Mouse (Mus musculus) heart, adult 9 months (tissue): Measurements from ENCODE around the gene Crhr2.

Source experiments
- DNase-seq, 2 experiments: peaks; one replicate each; pipeline ENCODE4 v3.0.0; 2022; ENCODE audit warnings: low spot score in 2 of 2

The Crhr2 gene

DNA sequence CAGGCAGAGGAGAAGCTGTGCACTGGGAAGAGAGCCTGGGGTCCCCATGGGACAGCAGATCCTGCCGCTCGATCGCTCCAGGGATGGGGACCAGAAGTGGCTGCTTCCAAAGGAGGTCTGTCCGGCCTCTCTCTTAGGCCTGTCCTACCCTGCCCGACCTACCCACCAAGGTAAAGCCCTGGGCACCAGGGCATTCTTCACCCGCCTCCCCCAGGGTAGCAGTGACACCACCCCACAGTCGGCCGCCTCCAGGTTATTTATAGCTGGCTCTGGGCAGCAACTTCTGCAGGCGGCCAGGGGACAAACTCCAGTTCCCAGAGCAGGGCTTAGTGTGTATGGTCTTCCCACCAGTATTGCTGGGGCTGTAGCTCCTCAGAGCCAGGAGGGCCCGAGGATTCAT, at the start of gene Crhr2:
TSS of gene Crhr2 (minus strand) at position 223 of the 400 bp plus-strand sequence.
- DNase-seq = peak; percentile 35 to 59

DNA sequence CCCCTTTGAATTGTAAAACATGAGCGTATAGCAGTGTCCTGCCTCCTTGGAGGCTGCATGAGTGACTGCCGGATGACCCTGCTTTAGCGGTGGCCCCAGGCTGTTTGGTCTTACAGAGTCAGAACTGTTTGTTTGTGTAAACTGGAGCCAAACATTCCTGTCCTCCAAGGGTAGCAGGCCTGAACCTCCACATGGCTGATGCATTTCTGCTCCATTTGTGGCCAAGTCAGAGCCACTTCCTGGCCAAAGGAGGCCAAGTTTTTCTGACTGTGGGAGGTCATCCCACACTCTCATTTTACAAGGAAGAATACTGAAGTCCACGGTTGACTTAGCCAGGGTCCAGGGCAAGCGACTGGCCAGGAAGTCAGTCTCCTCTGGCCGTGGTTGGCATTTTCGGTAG, 46.7 kb upstream of the Crhr2 start:
- DNase-seq = peak; percentile 69 to 71

DNA sequence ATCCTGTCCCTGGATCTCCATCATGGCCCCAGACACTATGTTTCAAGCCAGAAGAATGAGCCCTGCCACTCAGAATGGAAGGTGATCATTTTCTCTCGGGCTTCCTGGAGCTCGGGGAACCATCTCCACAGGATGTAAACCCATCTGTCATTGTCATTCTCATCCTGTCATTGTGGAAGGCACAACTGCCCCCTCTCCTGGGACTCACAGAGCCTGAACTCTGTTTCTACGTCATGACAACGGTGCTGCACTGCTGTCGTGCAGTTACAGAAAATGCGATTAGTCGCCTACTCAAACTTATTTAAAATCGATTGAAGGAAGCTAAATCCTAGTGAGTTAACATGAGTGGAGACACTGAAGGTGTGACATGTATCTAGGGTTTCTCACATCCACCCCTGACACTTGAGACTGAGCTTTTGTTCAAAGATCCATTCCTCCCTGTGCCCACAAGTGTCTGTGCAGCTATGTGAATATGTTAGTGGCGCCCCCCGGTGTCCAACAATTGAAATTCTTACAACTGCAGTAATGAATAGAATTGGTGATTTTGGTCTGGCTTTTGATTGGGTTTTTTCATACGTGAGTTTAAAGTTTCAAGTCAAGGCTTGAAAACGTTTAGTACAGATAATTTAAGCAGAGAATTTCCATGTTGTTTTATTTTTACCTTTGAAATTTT, 44.4 kb upstream of the Crhr2 start:
- DNase-seq = no peak

DNA sequence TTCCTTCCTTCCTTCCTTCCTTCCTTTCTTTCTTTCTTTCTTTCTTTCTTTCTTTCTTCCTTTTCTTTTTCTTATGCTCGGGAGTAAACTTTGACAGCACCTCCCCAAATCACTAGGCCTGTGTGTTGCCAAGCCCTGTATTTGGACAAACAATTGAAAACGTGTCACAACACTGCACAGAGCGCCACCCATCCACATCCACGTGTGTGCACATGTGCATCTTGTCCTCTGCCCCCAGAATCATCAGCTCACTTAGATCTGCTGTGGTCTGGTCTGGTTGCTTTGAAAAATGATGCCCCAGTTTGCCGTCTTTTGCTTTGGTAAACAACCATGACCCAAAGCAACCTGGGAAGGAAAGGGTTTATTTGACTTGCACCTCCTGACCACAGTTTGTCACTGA, 43.1 kb upstream of the Crhr2 start:
- peak; percentile 52 to 60 for DNase-seq

DNA sequence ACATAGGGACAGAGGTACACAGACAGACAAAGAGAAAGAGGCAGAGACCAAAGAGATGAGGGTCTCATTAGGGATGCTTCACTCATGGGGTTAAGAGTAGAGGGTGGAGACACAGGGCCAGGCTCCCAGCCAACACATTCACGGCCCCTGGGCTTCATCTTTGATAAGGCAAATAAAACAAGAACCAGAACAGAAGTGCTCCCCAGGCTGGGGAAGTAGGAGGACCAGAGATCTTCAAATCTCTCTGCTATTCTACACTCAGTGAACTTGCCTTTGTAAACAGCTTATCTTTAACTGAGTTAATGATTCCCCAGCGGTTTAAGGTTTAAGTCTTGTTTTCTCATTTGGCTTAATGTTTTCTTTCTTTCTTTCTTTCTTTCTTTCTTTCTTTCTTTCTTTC, 42.6 kb upstream of the Crhr2 start:
- DNase-seq = peak in 1 of 2 experiments; percentile 36

DNA sequence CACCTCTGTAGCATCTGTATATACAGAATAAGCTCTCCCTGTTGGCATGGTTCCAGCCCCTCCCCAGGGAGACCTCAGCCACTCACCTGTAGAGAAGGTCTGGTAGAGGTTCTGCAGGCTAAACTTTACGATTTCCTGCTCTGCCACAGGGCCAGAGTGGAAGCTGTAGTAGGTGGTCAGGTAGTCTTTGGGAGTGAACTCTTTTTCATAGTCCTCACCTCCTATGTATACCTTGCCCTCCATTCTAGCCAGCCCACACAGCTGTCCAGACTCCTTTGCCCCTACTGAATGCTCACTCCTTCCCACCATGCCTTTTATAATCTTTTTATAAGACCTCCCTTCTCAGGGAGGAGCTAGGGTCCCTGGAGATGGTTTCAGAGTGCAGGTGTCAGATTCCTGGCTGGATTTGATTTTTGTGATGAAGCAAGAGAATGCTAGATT, 41.9 kb upstream of the Crhr2 start, which contains the start of gene Inmt:
TSS of gene Inmt (minus strand) at position 303 of the 441 bp plus-strand sequence.
- DNase-seq = peak; percentile 27 to 47

DNA sequence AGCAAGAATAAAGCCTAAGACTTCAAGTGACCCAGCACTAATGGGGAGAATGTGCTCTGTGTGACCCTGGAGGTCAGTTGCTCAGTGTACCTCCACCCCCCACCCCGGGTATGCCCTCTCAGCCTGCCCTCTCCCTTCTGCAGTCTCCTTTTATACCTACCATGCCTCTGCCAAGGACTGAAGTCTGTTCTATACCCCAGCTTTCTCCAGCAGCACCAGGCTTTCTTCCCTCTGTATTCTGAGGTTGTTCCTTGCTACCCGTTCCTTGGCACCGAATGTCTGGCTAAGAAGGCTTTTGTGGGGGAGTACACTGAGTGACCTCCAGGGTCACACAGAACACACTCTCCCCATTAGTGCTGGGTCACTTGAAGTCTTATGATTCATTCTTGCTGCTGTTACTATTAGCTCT, 41.1 kb upstream of the Crhr2 start:
- DNase-seq = no peak

DNA sequence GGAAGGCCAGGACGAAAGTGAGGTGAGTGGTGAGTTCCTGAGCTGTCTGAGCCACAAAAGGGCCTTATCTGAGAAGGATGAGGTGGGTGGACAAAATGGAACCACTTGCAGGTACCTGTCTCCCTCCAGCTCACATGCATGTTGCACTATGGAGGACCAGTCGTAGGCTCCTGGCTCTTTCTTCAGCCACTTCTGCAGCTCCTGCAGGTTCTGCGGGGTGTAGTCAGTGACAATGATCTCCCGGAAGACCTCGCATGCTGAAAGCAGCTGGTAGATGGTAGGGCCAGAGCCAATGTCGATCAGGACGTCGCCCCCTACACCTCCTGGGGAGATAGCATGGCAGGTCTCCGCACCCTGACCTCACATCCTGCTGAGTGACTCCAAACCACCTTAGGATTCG, 40.4 kb upstream of the Crhr2 start:
- DNase-seq = no peak

DNA sequence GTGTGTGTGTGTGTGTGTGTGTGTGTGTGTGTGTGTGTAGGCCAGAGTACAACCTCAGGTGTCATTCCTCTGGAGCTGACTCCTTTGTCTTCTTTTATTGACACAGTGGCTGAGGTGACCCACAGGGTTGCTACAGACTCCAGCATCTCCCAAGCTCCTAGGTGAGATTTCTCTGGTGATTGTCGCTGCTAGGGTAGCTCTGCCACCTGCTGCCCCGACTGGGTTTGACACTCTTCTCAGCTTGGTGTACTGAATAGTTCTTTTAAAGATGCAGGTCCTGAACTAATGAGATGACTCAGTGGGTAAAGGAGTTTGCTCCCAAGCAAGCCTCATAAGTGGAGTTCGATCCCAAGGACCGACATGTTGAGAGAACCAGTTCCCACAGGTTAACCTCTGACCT, 38.8 kb upstream of the Crhr2 start:
- DNase-seq = no peak

DNA sequence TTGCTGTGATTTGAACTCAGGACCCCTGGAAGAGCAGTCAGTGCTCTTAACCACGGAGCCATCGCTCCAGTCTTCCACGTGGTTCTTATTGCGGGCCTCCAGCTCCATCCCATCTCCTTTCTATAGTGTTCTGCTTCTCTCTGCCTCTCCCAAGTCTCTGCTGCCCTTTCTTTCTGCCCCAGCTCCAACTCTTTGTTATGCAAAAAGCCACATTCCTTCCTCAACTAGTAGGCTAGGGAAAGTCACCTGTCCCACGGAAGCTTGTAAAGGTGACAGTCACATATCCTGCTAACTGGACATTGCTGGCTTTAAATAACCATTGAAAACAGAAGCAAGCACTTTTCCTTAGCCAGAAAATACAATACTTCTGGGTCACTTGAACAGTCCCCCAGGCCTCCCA, 37.0 kb upstream of the Crhr2 start:
- DNase-seq = no peak

DNA sequence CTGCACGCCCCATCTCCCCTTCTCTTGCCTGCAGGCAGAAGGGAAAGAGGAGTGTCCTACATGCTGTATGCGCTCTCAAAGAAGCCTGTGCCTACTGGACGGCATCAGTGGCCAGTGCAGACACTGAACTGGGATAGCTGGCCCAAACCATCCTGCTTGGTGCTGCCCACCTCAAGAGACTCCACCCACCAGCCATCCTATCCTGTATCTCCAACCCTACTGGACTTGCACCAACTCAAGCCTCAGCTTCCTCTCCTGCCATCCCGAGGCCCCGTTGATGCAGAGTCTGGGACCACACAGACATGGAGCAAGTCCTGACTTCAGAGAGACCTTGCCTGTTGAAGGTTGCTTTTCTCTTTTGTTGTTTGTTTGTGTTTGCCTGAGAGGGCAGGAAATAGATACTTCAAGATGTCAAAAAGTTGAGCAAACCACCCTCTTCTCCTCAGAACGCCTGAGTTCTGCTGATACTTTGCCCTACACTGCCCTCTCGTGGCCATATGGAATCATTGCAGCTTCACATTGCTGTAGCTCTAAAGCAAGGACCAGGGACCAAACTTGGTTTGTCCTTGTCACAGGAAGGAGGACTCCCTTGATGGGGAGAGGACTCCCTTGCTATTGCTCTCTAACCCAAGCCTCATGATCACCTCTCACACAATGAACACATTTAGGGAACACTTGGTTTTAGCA, 34.1 kb upstream of the Crhr2 start:
- DNase-seq = peak; percentile 67 to 77

DNA sequence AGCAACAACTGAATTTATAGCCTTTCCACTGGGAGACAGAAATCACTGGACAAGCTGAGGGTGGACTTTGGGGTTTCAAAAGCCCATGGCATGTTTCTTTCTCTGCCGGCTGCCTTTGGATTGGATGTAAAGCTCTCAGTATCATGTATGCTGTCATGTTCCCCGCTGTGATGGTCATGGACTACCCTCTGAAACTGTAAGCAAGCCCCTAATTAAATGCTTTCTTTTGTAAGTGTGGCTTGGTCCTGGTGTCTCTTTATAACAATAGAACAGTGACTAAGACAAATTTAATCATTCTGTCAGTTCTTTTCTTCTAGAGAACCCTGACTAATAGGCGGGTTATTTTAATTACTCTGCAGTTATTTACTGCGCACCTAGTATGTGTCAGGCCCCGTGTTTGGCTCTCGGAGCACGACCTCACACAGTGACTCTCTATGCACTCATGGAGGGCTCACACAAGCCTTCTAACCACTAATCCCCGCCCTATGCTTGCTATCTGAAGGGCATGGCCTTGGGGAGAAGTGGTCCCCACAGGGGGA, 30.3 kb upstream of the Crhr2 start:
- no peak for DNase-seq

DNA sequence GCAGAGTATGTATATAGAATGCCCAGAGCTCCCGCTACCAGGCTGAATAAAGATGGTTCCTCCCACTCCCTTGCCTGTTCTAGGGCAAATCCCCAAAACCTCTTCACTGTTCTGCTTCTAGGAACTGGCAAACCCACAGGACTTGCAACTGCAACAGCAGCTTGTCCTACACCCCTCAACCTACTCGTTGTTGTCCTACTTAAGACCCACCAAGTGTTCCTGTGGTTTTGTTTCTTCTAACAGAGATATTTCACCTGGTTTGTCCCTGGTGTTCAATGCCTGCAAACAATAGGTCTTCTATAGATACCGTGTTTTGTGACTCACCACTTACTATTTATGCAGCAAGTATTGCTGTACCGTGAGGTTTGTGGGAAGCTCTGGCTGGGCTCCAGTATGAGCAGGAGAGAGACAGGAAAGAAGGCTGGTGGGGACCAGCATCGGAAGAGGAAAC, 28.5 kb upstream of the Crhr2 start:
- DNase-seq = no peak

DNA sequence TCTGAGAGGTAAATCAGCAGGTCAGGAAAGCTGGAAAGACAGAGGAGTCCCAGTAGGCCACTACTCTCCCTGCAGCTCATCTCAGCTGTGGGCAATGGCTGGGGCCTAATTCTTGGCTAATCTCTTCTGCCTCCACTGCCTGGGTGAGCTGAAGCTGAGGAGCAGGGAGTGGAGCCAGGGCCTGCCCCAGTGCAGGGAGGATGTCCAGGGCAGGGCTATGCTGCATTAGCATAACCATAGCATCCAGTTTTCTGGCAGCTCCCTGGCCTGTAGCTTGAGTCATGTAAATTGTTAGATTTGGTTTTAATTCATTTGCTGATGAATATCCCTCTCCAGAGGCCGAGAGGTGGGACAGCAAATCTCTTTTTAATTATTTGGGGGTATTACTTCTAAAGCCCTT, 26.4 kb upstream of the Crhr2 start:
- no peak for DNase-seq

DNA sequence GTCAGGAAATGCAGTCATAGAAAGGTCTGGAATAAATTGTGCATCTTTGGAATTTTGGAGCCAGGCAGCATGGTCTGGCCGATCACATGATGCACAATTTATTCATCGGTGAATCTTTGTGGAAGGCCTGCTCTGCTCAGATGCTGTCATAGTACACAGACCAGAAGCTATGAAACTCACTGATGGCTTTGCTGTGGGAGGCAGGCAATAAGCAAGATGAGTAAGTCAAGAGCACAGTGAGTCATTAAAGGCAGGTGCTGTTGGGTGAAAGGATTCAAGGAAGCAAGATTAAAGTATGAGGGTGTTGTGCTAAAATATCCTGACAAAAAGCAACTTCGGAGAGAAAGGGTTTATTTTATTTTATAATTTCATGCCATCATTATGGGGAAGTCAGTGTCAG, 19.4 kb upstream of the Crhr2 start:
- no peak for DNase-seq

DNA sequence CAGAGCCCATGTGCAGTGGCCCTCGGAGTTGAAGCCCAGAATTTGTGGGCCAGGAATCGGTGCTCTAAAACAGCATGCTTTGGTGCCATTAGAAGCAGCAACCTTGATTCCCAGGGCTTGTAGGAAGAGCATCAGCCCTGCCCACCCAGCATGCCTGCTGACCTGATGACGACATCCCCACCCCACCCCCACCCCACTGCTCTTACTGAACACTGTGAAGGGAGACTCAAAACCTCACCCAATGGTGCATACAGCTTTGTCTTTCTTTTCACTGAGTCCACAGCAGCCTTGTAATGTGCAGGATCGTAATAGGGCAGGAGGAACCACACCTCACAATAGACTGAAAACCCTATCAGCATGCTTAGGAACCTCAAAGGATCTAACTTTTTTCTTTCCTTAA, 13.3 kb upstream of the Crhr2 start:
- no peak for DNase-seq

DNA sequence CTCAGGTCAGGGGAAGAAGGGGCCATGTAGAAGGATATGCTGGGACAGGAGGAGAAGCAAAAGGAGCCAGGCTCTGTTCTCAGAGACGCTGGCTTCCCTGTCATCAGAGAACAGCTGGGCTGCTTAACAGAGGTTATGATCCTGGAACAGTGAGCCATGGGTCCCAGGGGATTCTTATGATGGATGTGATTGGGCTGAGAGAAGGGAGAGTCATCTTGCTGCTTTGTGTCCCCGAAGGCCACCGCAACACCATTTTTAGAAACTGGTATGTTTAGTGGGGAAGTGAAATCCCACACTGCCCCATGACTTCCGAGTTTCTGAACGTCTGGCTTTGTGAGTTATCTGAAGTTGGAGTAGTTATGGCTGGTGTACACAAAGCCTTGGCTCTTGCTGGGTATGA, 12.5 kb upstream of the Crhr2 start:
- DNase-seq = peak; percentile 66 to 69

DNA sequence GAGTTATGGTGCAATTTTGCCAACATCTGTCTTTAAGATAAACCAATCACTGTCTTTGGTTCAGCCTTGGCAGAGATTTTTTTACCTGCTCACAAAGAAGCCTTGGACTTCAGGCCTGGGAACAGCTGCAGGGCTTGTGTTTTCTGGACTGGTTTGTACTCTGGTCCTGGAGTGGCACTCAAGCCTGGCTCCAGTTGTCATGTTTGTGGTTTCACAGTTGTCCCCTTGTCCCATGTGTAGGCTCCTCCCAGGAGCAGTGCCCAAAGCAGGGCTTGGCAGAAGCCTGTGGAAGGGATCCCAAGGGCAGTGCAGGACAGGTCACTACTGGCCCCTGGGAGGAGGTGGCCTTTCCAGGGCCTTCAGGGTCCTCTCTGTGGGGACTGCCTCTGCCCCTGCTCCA, 5.5 kb upstream of the Crhr2 start:
- DNase-seq = peak; percentile 39 to 47

DNA sequence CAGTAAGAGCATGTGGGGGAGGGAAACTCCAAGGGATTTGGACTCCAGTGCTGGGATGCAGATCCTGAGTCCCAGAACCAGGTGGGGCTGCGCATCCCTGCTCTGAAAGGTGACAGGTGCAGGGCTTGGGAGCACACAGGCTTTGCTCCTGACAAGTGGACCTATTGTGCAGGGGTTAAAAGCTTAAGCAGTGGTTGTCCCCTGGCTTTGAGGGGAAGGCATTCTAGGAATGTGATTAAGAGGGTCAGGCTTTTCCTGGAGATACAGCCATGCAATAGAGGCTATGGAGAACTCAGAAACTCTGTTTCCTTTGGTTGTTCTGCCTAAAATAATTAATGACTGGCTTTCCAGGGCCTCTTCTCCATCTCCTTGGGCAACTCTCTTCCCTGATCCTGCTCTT, 609 bp upstream of the Crhr2 start:
- DNase-seq = no peak

DNA sequence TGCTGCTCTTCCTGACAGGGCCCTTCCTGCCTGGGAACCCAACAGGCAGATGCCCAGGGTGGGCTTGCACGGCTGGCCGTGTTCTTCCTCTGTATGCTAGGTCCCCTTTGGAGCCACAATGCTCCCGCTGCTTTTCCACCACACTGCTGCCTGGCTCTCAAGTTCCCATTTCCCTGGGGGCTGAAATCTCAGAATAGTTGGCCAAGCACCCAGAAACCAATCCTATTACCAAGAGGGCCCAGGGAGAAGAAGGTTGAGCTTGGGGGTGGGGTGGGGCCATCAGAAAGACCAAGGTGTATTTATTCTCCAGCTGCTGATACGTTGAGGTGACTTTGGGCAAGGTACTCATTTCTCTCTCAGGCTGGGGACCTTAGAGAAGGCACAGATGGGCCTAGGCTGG, 1.5 kb downstream of the Crhr2 start:
- DNase-seq = no peak

DNA sequence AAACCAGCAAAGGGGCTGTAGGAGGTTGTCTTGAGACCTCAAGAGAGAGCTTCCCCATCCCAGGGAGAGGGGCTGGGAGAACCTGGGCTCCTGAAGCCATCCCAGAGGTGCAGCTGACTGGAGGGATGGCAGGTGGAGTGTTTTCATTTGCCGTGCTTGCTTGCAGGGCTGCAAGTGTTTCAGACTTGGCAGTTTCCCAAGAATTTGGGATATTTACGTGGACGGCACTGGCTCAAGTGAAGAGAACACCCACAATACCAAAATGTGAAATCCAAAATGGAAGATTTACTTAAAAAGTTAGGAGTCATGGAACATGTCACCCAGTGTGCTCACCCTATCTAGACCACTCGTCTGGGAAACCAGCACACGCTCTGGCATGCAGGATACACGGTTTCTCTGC, 2.2 kb downstream of the Crhr2 start:
- peak in 1 of 2 experiments; percentile 23 for DNase-seq

DNA sequence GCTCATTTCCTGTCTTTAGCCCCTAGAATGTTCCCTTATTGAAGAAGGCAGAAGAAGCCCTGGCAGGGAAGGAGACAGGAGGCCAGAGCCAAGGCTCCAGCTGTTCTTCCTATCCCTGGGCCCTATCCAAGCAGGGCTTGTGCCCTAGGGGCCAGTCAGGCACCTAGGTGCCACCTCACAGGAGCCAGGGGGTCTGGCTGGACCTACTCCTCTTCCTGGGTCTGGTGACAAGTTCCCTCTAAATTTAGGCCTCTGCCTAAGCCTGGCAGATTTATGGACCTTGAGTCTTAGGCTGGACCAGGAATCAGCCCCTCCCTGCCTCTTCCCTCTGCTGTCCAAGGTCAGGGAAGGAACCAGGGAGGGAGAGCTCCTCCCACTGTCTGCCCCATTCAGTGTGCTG, 4.4 kb downstream of the Crhr2 start:
- DNase-seq = no peak

DNA sequence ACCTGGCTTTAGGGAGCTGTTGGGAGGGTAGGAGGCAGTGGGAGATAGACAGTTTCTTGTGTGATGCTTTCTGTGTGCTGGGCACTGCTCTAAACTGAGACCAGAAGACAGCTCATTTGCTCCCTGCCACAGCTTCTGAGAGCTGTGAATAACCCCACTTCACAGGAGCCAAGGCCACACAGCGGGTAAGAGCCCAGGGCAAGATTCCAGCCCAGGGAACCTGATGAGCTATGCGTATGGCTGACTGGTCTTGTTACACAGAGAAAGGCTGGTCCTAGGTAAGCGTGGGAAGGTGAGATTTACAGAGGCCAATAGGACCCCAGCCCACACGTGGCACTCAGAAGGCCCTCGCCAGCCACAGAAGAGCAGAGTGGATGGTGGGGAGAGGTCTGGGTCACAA, 6.2 kb downstream of the Crhr2 start:
- no peak for DNase-seq
